Mouse (Mus musculus): Measurements from ENCODE around the gene Vsig1.

Vsig1 gene

DNA sequence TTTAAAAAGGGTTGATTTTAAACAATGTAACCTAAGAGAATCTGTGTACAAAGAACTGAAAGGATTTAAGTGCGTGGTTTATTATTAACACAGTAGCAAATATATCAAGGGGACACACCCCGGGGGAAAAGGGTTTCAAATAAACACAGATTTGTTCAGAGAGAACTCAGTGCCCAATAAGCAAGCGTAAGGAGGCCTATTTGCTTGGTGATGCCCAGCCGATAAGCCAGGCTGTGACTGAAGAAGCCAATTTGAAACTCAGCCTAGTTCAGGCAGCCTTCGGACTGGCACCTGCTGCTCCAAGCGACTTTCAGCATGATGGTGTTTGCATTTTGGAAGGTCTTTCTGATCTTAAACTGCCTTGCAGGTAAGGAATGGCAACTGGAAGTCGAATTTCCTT lies at the start of gene Vsig1:
Vsig1 (plus strand) TSS at position 249 of the 400 bp plus-strand sequence.
- no peak for DNase-seq

DNA sequence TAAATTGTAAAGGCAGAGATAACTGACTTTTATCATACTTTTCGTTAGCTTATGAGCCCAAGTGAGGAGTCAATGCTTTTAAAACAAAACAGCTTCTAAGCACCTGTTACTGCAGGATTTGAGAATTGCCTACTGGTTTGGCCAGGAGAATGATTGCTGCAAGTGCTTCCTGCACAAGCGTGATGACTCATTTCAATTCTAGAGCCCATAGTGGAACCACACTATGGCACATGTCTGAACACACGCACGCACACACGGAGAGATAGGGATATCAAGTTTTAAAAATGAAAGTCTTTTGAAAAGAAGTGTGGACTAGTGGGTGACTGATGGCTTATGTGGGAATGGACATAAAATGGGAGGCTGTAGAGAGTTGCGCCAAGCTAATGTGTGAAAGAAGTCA lies 44.6 kb upstream of the Vsig1 start:
- no peak for DNase-seq

DNA sequence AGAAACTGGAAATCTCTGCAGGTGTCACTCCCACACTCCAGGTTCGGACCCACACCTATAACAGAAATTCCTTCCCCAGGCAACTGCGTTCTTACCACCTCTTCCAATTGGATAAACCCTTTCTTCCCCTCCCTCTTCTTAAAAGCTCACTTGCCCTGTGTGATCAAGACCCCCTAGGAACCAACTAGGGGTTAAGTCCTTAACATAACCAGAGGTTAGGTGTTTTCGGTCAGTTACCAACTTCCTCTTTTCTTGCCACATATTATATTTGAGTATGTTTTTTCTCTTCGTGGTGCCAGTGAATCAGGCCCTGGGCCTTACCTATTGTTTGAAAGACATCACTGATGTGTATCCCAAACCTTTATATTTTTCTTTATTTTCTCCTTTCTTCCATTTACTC lies 44.0 kb upstream of the Vsig1 start:
- DNase-seq = no peak

GRCm38 (mm10) chrX:140887193-140887592 lies 20.2 kb upstream of the Vsig1 start:
- no peak for DNase-seq

- DNase-seq = no peak
Observed at GRCm38 (mm10) chrX:140891796-140892195, 15.6 kb upstream of the Vsig1 start.

DNA sequence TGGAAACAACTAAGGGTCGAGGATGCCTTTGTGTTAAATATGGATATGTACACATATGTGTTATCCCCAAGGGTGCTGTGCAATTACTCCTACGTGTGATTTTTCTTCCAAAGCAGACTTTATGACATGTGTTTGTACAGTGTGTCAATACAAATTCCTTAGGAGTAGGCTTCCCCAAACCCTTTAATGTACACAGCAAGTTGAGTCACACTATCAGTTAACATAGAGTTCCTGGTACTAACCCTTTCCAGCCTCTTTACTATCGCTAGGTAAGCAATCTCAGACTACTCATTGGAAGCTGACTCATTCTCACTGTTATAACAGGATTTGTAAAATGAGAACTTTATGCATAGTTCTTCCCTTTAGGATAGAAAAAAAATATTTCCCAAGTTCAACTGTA lies 3.9 kb upstream of the Vsig1 start:
- no peak for DNase-seq

GRCm38 (mm10) chrX:140921321-140921720 lies 13.9 kb downstream of the Vsig1 start:
- DNase-seq = no peak

DNA sequence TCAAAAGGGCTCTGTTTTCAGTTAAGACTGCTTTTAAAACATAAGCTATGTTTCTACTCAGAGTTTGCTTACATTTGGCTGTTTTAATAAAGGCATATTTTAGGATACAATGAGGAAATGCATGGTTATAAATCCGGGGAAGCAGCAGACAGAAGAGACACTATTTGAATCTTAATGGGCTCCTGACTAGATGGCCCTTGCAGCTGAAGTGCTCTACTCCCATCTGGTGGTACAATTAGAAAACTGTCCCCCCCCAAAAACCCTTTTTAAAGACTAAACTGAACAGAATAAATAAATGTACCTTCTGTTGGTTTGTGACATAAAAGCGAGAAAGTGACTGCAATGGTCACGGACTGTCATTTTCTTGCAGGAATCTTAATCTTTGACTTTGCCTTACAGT lies 24.7 kb downstream of the Vsig1 start:
- no peak for DNase-seq

- DNase-seq = no peak
Observed at GRCm38 (mm10) chrX:140933263-140933662, 25.9 kb downstream of the Vsig1 start.

DNA sequence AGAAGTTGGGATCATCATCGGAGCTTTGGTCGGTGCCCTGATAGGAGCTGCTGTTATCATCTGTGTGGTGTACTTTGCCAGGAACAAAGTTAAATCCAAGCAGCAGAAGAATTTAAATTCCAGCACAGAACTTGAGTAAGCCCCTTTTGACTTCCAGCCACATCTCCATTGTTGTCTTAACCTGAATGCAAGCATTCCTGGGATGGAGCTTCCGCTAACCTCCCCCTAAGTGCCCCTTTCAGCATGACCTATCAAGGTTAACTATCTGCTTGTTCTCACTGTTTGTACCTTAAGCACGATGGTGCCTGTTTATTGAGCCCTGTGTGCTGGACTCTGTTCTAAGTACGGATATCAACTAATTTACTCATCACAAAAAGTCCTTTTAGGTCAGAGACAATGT lies 28.9 kb downstream of the Vsig1 start:
- DNase-seq = no peak

DNA sequence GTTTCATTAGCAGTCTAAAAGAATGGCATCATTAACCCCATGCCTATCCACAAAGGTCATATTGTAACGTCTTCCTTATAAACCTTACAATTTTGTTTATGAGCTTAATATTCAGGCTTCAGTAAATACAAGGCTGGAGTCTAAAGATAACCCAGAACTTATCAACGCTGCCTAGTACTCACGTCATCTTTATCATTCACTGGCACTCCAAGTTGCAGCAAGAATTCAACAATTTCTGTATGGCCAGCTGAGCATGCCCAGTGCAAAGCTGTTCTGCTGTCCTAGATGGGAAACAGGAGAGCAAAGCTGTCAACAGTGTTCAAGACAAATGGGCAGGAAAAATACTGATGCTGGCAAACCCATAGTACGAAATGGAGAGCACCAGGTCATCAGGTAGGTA lies 46.2 kb downstream of the Vsig1 start:
- DNase-seq = no peak

GRCm38 (mm10) chrX:140956272-140956940 lies 49.0 kb downstream of the Vsig1 start, which contains the start of the genes Psmd10 and Atg4a:
Gene Psmd10, minus strand, starts transcription at chrX:140956728.
Gene Atg4a, plus strand, starts transcription at chrX:140956907.
- DNase-seq = peak; percentile 96

DNA sequence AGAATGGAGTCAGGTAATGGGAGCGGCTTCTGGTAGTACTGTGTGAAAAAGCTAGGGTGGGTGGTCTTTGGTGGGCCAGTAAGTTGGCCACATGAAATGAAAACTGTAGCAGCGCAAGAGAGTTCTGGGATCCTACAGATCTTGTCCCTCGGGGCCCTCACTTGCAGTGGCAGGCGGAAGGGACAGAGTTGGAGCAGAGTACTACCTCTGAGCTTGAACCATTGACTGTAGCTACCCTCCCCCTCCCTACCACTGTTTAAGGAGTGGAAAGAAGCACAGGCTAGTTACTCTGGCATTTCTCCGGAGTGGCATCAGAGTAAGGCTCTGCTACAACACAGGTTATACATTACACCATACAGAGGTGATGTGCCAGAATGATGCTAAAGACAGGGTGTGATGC lies 49.6 kb downstream of the Vsig1 start:
- no peak for DNase-seq

DNA sequence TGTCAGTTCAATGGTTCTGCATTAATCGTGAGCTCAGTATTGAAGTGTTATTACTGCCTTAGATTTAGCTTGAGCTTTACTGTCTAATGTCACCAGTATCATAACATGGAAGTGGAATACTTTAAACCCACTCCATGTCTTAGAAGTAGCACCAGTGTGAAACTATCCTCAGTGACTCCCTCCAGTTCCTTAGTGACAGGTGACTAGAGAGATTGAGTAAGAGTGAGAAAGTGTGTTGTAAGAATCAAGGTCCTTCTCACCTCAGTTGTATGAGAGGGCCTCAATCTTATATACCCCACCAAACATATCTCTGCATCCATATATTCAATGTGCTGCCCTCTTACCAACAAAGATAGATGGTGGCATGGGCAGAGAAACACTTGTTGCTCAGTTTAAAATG lies 71.5 kb downstream of the Vsig1 start:
- no peak for DNase-seq

GRCm38 (mm10) chrX:140979546-140979945 lies 72.1 kb downstream of the Vsig1 start:
- DNase-seq = peak; percentile 42

DNA sequence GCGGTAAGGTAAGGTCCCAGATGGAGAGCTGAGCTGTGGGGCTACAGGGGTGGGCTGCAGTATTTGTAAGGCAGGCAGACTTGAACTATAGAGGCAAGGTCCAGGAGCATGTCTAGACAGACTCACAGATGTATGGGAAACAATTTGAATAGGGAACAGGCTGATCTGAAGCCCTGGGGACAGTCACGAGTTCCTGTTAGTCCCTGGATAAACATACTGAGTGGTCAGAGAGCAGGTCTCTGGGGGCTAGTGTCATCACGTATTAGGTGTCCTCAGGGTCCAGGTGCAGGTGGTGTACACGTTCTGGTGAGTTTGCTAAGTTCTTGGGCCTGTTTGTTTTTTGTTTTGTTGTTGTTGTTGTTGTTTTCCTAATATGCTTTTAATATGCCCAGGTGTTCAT lies 72.8 kb downstream of the Vsig1 start:
- no peak for DNase-seq

- DNase-seq = no peak
Observed at GRCm38 (mm10) chrX:140983206-140983960, 76.0 kb downstream of the Vsig1 start.

- DNase-seq = no peak
Observed at GRCm38 (mm10) chrX:140984795-140985194, 77.4 kb downstream of the Vsig1 start.

DNA sequence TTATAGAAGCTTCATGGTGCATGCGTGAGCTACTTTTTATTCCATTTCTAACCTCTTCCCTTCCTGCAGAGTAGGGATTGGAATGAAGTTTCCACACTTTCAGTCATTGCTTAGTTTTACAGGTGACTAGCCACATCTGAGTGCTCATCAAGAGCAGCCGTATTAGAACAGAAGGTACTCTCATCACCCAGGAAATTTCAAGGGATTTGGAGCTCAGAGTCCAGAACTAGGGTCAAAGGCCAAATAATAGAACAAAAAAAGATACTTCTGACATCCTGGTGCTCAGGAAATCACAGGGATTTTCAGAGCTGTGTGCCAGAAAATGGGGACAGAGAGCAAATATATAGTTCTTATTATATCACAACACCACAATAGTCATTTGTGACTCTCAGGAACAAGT lies 77.8 kb downstream of the Vsig1 start:
- no peak for DNase-seq

Data from layer of hippocampus, adult 9-11 months (tissue).